Mouse (Mus musculus): ENCODE measurements at regions not wholly inside any gene's neighbourhood (a gene's known extent, or its start where the extent isn't known, plus 50 kb on each side); places are given as distances from the start of the nearest gene placed in this dataset.

GRCm38 (mm10) chr6:116896132-116896630 lies 179.5 kb upstream of the Tmem72 start:
- DNase-seq (ENCODE audit: low spot score): no peak

GRCm38 (mm10) chr6:116901816-116902215 lies 185.1 kb upstream of the Tmem72 start:
- no peak for DNase-seq (ENCODE audit: low spot score)

- no peak for DNase-seq (ENCODE audit: low spot score)
These were observed 185.7 kb upstream of the Tmem72 start for GRCm38 (mm10) chr6:116902371-116902770.

GRCm38 (mm10) chr6:116906426-116907172 lies 189.9 kb upstream of the Tmem72 start:
- DNase-seq (ENCODE audit: low spot score): no peak

GRCm38 (mm10) chr6:116910607-116911006 lies 193.9 kb upstream of the Tmem72 start:
- no peak for DNase-seq (ENCODE audit: low spot score)

GRCm38 (mm10) chr6:116912161-116912560 lies 195.4 kb upstream of the Tmem72 start:
- DNase-seq (ENCODE audit: low spot score): no peak

- DNase-seq (ENCODE audit: low spot score): no peak
These were observed 197.4 kb upstream of the Tmem72 start for GRCm38 (mm10) chr6:116914073-116914472.

GRCm38 (mm10) chr6:116935024-116935423 lies 218.3 kb upstream of the Tmem72 start:
- DNase-seq (ENCODE audit: low spot score): no peak

- DNase-seq (ENCODE audit: low spot score): no peak
These were observed 224.9 kb upstream of the Tmem72 start for GRCm38 (mm10) chr6:116941576-116941975.

GRCm38 (mm10) chr6:116942696-116943095 lies 225.6 kb upstream of the Cxcl12 start:
- DNase-seq (ENCODE audit: low spot score): no peak

- no peak for DNase-seq (ENCODE audit: low spot score)
These were observed 222.1 kb upstream of the Cxcl12 start for GRCm38 (mm10) chr6:116946083-116946732.

- DNase-seq (ENCODE audit: low spot score): peak; percentile 31
These were observed 208.7 kb upstream of the Cxcl12 start for GRCm38 (mm10) chr6:116959611-116960010.

- DNase-seq (ENCODE audit: low spot score): no peak
These were observed 207.7 kb upstream of the Cxcl12 start for GRCm38 (mm10) chr6:116960641-116961040.

GRCm38 (mm10) chr6:116966436-116966835 lies 201.9 kb upstream of the Cxcl12 start:
- no peak for DNase-seq (ENCODE audit: low spot score)

- DNase-seq (ENCODE audit: low spot score): no peak
These were observed 198.9 kb upstream of the Cxcl12 start for GRCm38 (mm10) chr6:116969381-116969910.

GRCm38 (mm10) chr6:116974841-116975240 lies 193.5 kb upstream of the Cxcl12 start:
- no peak for DNase-seq (ENCODE audit: low spot score)

- peak; percentile 67 for DNase-seq (ENCODE audit: low spot score)
These were observed 187.9 kb upstream of the Cxcl12 start for GRCm38 (mm10) chr6:116980349-116980995.

- no peak for DNase-seq (ENCODE audit: low spot score)
These were observed 183.1 kb upstream of the Cxcl12 start for GRCm38 (mm10) chr6:116985147-116985737.

GRCm38 (mm10) chr6:116986266-116987000 lies 181.9 kb upstream of the Cxcl12 start:
- no peak for DNase-seq (ENCODE audit: low spot score)

GRCm38 (mm10) chr6:116987243-116987642 lies 181.1 kb upstream of the Cxcl12 start:
- DNase-seq (ENCODE audit: low spot score): no peak

Data from gastrocnemius, adult 18-20 months (tissue).